Mouse (Mus musculus) stomach, embryonic 16.5 days (tissue): ENCODE results near the gene Csrp3. TPM values are rescaled to one million over a fixed set of nuclear protein-coding genes. Genes with fewer than 3 reads are reported as not detected.

Experiments used
- ATAC-seq: fragments of 200-750 bp; cut with Nextera tagmentation; 2 replicates; pipeline ENCODE4 v1.8.0; 2017; ENCODE audit warnings: moderate number of reproducible peaks, moderate TSS enrichment; ENCODE audit not compliant: insufficient read depth, low FRiP score
- H3K27ac ChIP-seq: fragments of 300-500 bp; sonication (generic); 2 replicates; pipeline ENCODE4 v1.5.1; 2014; ENCODE audit warnings: low read length
- H3K27me3 ChIP-seq: fragments of 300-500 bp; sonication (generic); 2 replicates; pipeline ENCODE4 v1.6.1; 2014; ENCODE audit warnings: low read length, control low read depth, mixed read lengths; ENCODE audit not compliant: control insufficient read depth, insufficient read depth
- H3K36me3 ChIP-seq: fragments of 300-500 bp; sonication (generic); 2 replicates; pipeline ENCODE4 v1.6.1; 2014; ENCODE audit warnings: low read length; ENCODE audit not compliant: control insufficient read depth, insufficient read depth
- H3K4me1 ChIP-seq: fragments of 300-500 bp; sonication (generic); 2 replicates; pipeline ENCODE4 v1.6.1; 2014; ENCODE audit warnings: low read length, control low read depth, mixed read lengths; ENCODE audit not compliant: control insufficient read depth, insufficient read depth
- H3K4me2 ChIP-seq: fragments of 300-500 bp; sonication (generic); 2 replicates; pipeline ENCODE4 v1.6.1; 2014; ENCODE audit warnings: low read depth, low read length, mixed read lengths
- H3K4me3 ChIP-seq: fragments of 300-500 bp; sonication (generic); replicated peaks from 2 replicates; pipeline ENCODE4 v1.5.1; 2014; ENCODE audit warnings: mild to moderate bottlenecking, low read length
- H3K9ac ChIP-seq: fragments of 300-500 bp; sonication (generic); 2 replicates; pipeline ENCODE4 v1.6.1; 2014; ENCODE audit warnings: low read length
- H3K9me3 ChIP-seq: fragments of 300-500 bp; sonication (generic); replicated peaks from 2 replicates; pipeline ENCODE4 v1.6.1; 2016; ENCODE audit warnings: low read length, control low read depth; ENCODE audit not compliant: control insufficient read depth
- WGBS: fragments of 180-500 bp; shearing (Covaris S2); extraction: QIAGEN DNeasy Blood & Tissue Kit; methylation state at CpG from one replicate; pipeline ENCODE4 v1.1.7; 2014; 5-methylcytosine and 5-hydroxymethylcytosine counted together
- polyA plus RNA-seq: library from polyadenylated mRNA; unstranded; fragments of >200 nt; fragmentation: Nextera tagmentation; extraction: Ambion mirVana; gene quantifications from 2 replicates; pipeline ENCODE4 v1.2.1, GENCODE M21; 2015

Csrp3 gene
- polyA plus RNA-seq, 1 experiment from 2014 or later = 35.0 TPM

GRCm38 (mm10) chr7:48875096-48875495, 27.3 kb upstream of the Csrp3 start:
- Histone ChIP-seq H3K4me3 (no peak overlapping the region), H3K36me3 (peaks cover 30% of the 10 kb centered on the region), H3K9ac (no peak overlapping the region), H3K27me3 (no peaks in the 10 kb centered on the region), H3K4me2 (no peak overlapping the region), H3K9me3 (no peaks in the 10 kb centered on the region), H3K4me1 (peaks cover 22% of the 10 kb centered on the region), H3K27ac (no peak overlapping the region)
- no peak for ATAC-seq
- 93% methylated on average over 14 of the region's 14 CpGs for WGBS

GRCm38 (mm10) chr7:48871292-48871691, 23.5 kb upstream of the Csrp3 start:
- no peak for ATAC-seq
- Histone ChIP-seq H3K9me3 (no peaks in the 10 kb centered on the region), H3K27ac (no peak overlapping the region), H3K27me3 (no peaks in the 10 kb centered on the region), H3K9ac (no peak overlapping the region), H3K4me2 (no peak overlapping the region), H3K4me3 (no peak overlapping the region), H3K4me1 (no peaks in the 10 kb centered on the region), H3K36me3 (peaks cover 35% of the 10 kb centered on the region)
- WGBS = 86% methylated on average over 11 of the region's 11 CpGs

- no peak for ATAC-seq
- no peaks in the 10 kb centered on the region for H3K9me3 ChIP-seq
- no peak overlapping the region for H3K4me3 ChIP-seq
- 94% methylated on average over 21 of the region's 21 CpGs for WGBS
- no peak overlapping the region for H3K4me2 ChIP-seq
- no peaks in the 10 kb centered on the region for H3K4me1 ChIP-seq
- peaks cover 38% of the 10 kb centered on the region for H3K36me3 ChIP-seq
- H3K9ac ChIP-seq = no peak overlapping the region
- no peaks in the 10 kb centered on the region for H3K27me3 ChIP-seq
- no peak overlapping the region for H3K27ac ChIP-seq
Observed at GRCm38 (mm10) chr7:48870579-48871180, 22.8 kb upstream of the Csrp3 start.

- H3K9ac ChIP-seq = no peak overlapping the region
- ATAC-seq = no peak
- H3K36me3 ChIP-seq = peaks cover 43% of the 10 kb centered on the region
Observed at GRCm38 (mm10) chr7:48870144-48870543, 22.3 kb upstream of the Csrp3 start.

GRCm38 (mm10) chr7:48867576-48867975, 19.7 kb upstream of the Csrp3 start:
- H3K9ac ChIP-seq = no peak overlapping the region
- no peak for ATAC-seq
- 92% methylated on average over 18 of the region's 18 CpGs for WGBS
- no peak overlapping the region for H3K4me2 ChIP-seq
- H3K27ac ChIP-seq = no peak overlapping the region
- no peaks in the 10 kb centered on the region for H3K27me3 ChIP-seq
- H3K4me1 ChIP-seq = no peaks in the 10 kb centered on the region
- no peaks in the 10 kb centered on the region for H3K9me3 ChIP-seq
- H3K36me3 ChIP-seq = peaks cover 37% of the 10 kb centered on the region
- H3K4me3 ChIP-seq = no peak overlapping the region

More at GRCm38 (mm10) chr7:48870144-48870543, 22.3 kb upstream of the Csrp3 start:
- Histone ChIP-seq H3K4me1 (no peaks in the 10 kb centered on the region), H3K9me3 (no peaks in the 10 kb centered on the region), H3K4me2 (no peak overlapping the region), H3K27ac (no peak overlapping the region), H3K27me3 (no peaks in the 10 kb centered on the region), H3K4me3 (no peak overlapping the region)
- 87% methylated on average over 6 of the region's 6 CpGs for WGBS

GRCm38 (mm10) chr7:48864671-48865458, 17.0 kb upstream of the Csrp3 start:
- H3K9ac ChIP-seq = no peak overlapping the region
- no peaks in the 10 kb centered on the region for H3K4me1 ChIP-seq
- no peak overlapping the region for H3K27ac ChIP-seq
- no peaks in the 10 kb centered on the region for H3K27me3 ChIP-seq
- WGBS = 86% methylated on average over 9 of the region's 9 CpGs
- no peak overlapping the region for H3K4me3 ChIP-seq
- no peak overlapping the region for H3K4me2 ChIP-seq
- H3K9me3 ChIP-seq = no peaks in the 10 kb centered on the region
- H3K36me3 ChIP-seq = peaks cover 15% of the 10 kb centered on the region
- no peak for ATAC-seq

GRCm38 (mm10) chr7:48864199-48864598, 16.4 kb upstream of the Csrp3 start:
- H3K9ac ChIP-seq = no peak overlapping the region
- H3K4me3 ChIP-seq = no peak overlapping the region
- no peaks in the 10 kb centered on the region for H3K27me3 ChIP-seq
- H3K9me3 ChIP-seq = no peaks in the 10 kb centered on the region
- H3K4me2 ChIP-seq = no peak overlapping the region
- H3K36me3 ChIP-seq = peaks cover 12% of the 10 kb centered on the region
- H3K4me1 ChIP-seq = no peaks in the 10 kb centered on the region
- no peak for ATAC-seq
- no peak overlapping the region for H3K27ac ChIP-seq

- Histone ChIP-seq H3K4me2 (no peak overlapping the region), H3K4me1 (no peaks in the 10 kb centered on the region), H3K9ac (no peak overlapping the region), H3K27me3 (no peaks in the 10 kb centered on the region), H3K9me3 (no peaks in the 10 kb centered on the region), H3K4me3 (no peak overlapping the region), H3K36me3 (peaks cover 8% of the 10 kb centered on the region), H3K27ac (no peak overlapping the region)
- 83% methylated on average over 4 of the region's 4 CpGs for WGBS
- no peak for ATAC-seq
Observed at GRCm38 (mm10) chr7:48861796-48862195, 14.0 kb upstream of the Csrp3 start.

GRCm38 (mm10) chr7:48860948-48861347, 13.1 kb upstream of the Csrp3 start:
- H3K4me1 ChIP-seq = no peaks in the 10 kb centered on the region

More at GRCm38 (mm10) chr7:48860948-48861347, 13.1 kb upstream of the Csrp3 start:
- H3K36me3 ChIP-seq = peaks cover 8% of the 10 kb centered on the region
- no peak for ATAC-seq
- 54% methylated on average over 1 of the region's 1 CpGs for WGBS
- no peak overlapping the region for H3K27ac ChIP-seq
- H3K4me3 ChIP-seq = no peak overlapping the region
- no peak overlapping the region for H3K4me2 ChIP-seq
- H3K9me3 ChIP-seq = no peaks in the 10 kb centered on the region
- no peak overlapping the region for H3K9ac ChIP-seq
- H3K27me3 ChIP-seq = no peaks in the 10 kb centered on the region
